Mouse (Mus musculus) intestine, embryonic 14.5 days (tissue): ENCODE measurements around the gene Iqschfp. TPM values are rescaled to one million over a fixed set of nuclear protein-coding genes. Genes with fewer than 3 reads are reported as not detected.

ENCODE experiments used
- ATAC-seq: fragments of 200-750 bp; cut with Nextera tagmentation; replicated peaks from 2 replicates; pipeline ENCODE4 v1.8.0; 2017; ENCODE audit warnings: low read depth, moderate number of reproducible peaks, moderate TSS enrichment, moderate library complexity; ENCODE audit not compliant: low FRiP score, low TSS enrichment
- DNase-seq: peaks from one replicate; pipeline ENCODE4 v3.0.0-alpha.2; 2018; ENCODE audit warnings: low spot score
- H3K27ac ChIP-seq: fragments of 300-500 bp; sonication (generic); 2 replicates; pipeline ENCODE4 v1.5.1; 2014; ENCODE audit warnings: low read depth, mild to moderate bottlenecking, control low read depth
- H3K27me3 ChIP-seq: fragments of 300-500 bp; sonication (generic); replicated peaks from 2 replicates; pipeline ENCODE4 v1.6.1; 2014; ENCODE audit warnings: low read length, control low read depth; ENCODE audit not compliant: control insufficient read depth, insufficient read depth
- H3K36me3 ChIP-seq: fragments of 300-500 bp; sonication (generic); 2 replicates; pipeline ENCODE4 v1.6.1; 2014; ENCODE audit warnings: low read length, control low read depth; ENCODE audit not compliant: control insufficient read depth, insufficient read depth
- H3K4me1 ChIP-seq: fragments of 300-500 bp; sonication (generic); replicated peaks from 2 replicates; pipeline ENCODE4 v1.6.1; 2014; ENCODE audit warnings: low read length, control low read depth, mixed read lengths; ENCODE audit not compliant: control insufficient read depth, insufficient read depth
- H3K4me2 ChIP-seq: fragments of 300-500 bp; sonication (generic); 2 replicates; pipeline ENCODE4 v1.6.1; 2014; ENCODE audit warnings: low read length
- H3K4me3 ChIP-seq: fragments of 300-500 bp; sonication (generic); 2 replicates; pipeline ENCODE4 v1.5.1; 2014; ENCODE audit warnings: low read depth, low read length, control low read depth, mixed read lengths
- H3K9ac ChIP-seq: fragments of 300-500 bp; sonication (generic); 2 replicates; pipeline ENCODE4 v1.6.1; 2014; ENCODE audit warnings: mild to moderate bottlenecking, low read length
- H3K9me3 ChIP-seq: fragments of 300-500 bp; sonication (generic); 2 replicates; pipeline ENCODE4 v1.6.1; 2016; ENCODE audit warnings: low read length, control low read depth; ENCODE audit not compliant: control insufficient read depth
- WGBS: fragments of 180-500 bp; shearing (Covaris S2); extraction: QIAGEN DNeasy Blood & Tissue Kit; methylation state at CpG from one replicate; pipeline ENCODE4 v1.1.7; 2014; 5-methylcytosine and 5-hydroxymethylcytosine counted together
- polyA plus RNA-seq: library from polyadenylated mRNA; unstranded; fragments of >200 nt; fragmentation: Nextera tagmentation; extraction: Ambion mirVana; gene quantifications from 2 replicates; pipeline ENCODE4 v1.2.1, GENCODE M21; 2014

Iqschfp gene
- polyA plus RNA-seq, 1 experiment from 2014 or later, result not detected

GRCm38 (mm10) chr3:68130386-68130785 is 238.4 kb downstream of the Iqschfp start:
- H3K4me1 ChIP-seq, result no peaks in the 10 kb centered on the region
- H3K9me3 ChIP-seq, result no peaks in the 10 kb centered on the region
- 81% methylated on average over 1 of the region's 1 CpGs for WGBS
- H3K36me3 ChIP-seq, result no peaks in the 10 kb centered on the region
- no peak overlapping the region for H3K9ac ChIP-seq
- H3K4me2 ChIP-seq, result no peak overlapping the region
- no peak overlapping the region for H3K27ac ChIP-seq
- DNase-seq (no peak), ATAC-seq (no peak)
- H3K4me3 ChIP-seq, result no peak overlapping the region
- H3K27me3 ChIP-seq, result no peaks in the 10 kb centered on the region

- Histone ChIP-seq H3K4me1 (no peaks in the 10 kb centered on the region), H3K4me2 (no peak overlapping the region), H3K36me3 (no peaks in the 10 kb centered on the region), H3K9ac (no peak overlapping the region), H3K27me3 (no peaks in the 10 kb centered on the region), H3K4me3 (no peak overlapping the region), H3K9me3 (no peaks in the 10 kb centered on the region), H3K27ac (no peak overlapping the region)
- WGBS, result 79% methylated on average over 5 of the region's 5 CpGs
- DNase-seq (no peak), ATAC-seq (no peak)
Observed at GRCm38 (mm10) chr3:68138833-68139627, 247.0 kb downstream of the Iqschfp start.

GRCm38 (mm10) chr3:68150688-68151087 is 258.7 kb downstream of the Iqschfp start:
- Histone ChIP-seq H3K9me3 (no peaks in the 10 kb centered on the region), H3K4me3 (no peak overlapping the region), H3K4me2 (no peak overlapping the region), H3K27ac (no peak overlapping the region), H3K36me3 (no peaks in the 10 kb centered on the region), H3K4me1 (no peaks in the 10 kb centered on the region), H3K9ac (no peak overlapping the region), H3K27me3 (no peaks in the 10 kb centered on the region)
- ATAC-seq (no peak), DNase-seq (no peak)
- 78% methylated on average over 8 of the region's 8 CpGs for WGBS

- Histone ChIP-seq H3K27me3 (no peaks in the 10 kb centered on the region), H3K4me1 (no peaks in the 10 kb centered on the region), H3K9ac (no peak overlapping the region), H3K9me3 (no peaks in the 10 kb centered on the region), H3K27ac (no peak overlapping the region), H3K36me3 (no peaks in the 10 kb centered on the region), H3K4me2 (no peak overlapping the region), H3K4me3 (no peak overlapping the region)
- 82% methylated on average over 1 of the region's 1 CpGs for WGBS
- no peak for DNase-seq
- ATAC-seq, result no peak
Observed at GRCm38 (mm10) chr3:68160175-68160574, 268.1 kb downstream of the Iqschfp start.

GRCm38 (mm10) chr3:68160760-68161159 is 268.7 kb downstream of the Iqschfp start:
- Histone ChIP-seq H3K27ac (no peak overlapping the region), H3K4me2 (no peak overlapping the region), H3K9ac (no peak overlapping the region), H3K9me3 (no peaks in the 10 kb centered on the region), H3K27me3 (no peaks in the 10 kb centered on the region), H3K4me3 (no peak overlapping the region), H3K36me3 (no peaks in the 10 kb centered on the region), H3K4me1 (no peaks in the 10 kb centered on the region)
- ATAC-seq (no peak), DNase-seq (no peak)
- 81% methylated on average over 3 of the region's 3 CpGs for WGBS

- Histone ChIP-seq H3K9me3 (no peaks in the 10 kb centered on the region), H3K27me3 (no peaks in the 10 kb centered on the region), H3K4me3 (no peak overlapping the region), H3K27ac (no peak overlapping the region), H3K9ac (no peak overlapping the region), H3K36me3 (no peaks in the 10 kb centered on the region), H3K4me1 (no peaks in the 10 kb centered on the region), H3K4me2 (no peak overlapping the region)
- no peak for DNase-seq
- no peak for ATAC-seq
- 39% methylated on average over 1 of the region's 1 CpGs for WGBS
Observed at GRCm38 (mm10) chr3:68178248-68178647, 286.2 kb downstream of the Iqschfp start.

GRCm38 (mm10) chr3:68187471-68187870 is 295.4 kb downstream of the Iqschfp start:
- H3K4me2 ChIP-seq, result no peak overlapping the region
- no peak overlapping the region for H3K4me3 ChIP-seq
- H3K9me3 ChIP-seq, result no peaks in the 10 kb centered on the region
- H3K9ac ChIP-seq, result no peak overlapping the region
- H3K4me1 ChIP-seq, result no peaks in the 10 kb centered on the region
- WGBS, result 63% methylated on average over 8 of the region's 8 CpGs
- H3K27me3 ChIP-seq, result no peaks in the 10 kb centered on the region
- no peak overlapping the region for H3K27ac ChIP-seq
- no peaks in the 10 kb centered on the region for H3K36me3 ChIP-seq
- DNase-seq, result no peak
- no peak for ATAC-seq

GRCm38 (mm10) chr3:68189100-68189499 is 297.1 kb downstream of the Iqschfp start:
- Histone ChIP-seq H3K27ac (no peak overlapping the region), H3K27me3 (no peaks in the 10 kb centered on the region)
- no peak for DNase-seq

GRCm38 (mm10) chr3:68196933-68197332 is 304.9 kb downstream of the Iqschfp start:
- H3K9ac ChIP-seq, result no peak overlapping the region

More at GRCm38 (mm10) chr3:68189100-68189499, 297.1 kb downstream of the Iqschfp start:
- Histone ChIP-seq H3K9ac (no peak overlapping the region), H3K4me2 (no peak overlapping the region), H3K36me3 (no peaks in the 10 kb centered on the region), H3K4me3 (no peak overlapping the region), H3K9me3 (no peaks in the 10 kb centered on the region), H3K4me1 (no peaks in the 10 kb centered on the region)
- no peak for ATAC-seq
- 79% methylated on average over 2 of the region's 2 CpGs for WGBS

More at GRCm38 (mm10) chr3:68196933-68197332, 304.9 kb downstream of the Iqschfp start:
- Histone ChIP-seq H3K36me3 (no peaks in the 10 kb centered on the region), H3K27ac (no peak overlapping the region), H3K4me1 (no peaks in the 10 kb centered on the region), H3K9me3 (no peaks in the 10 kb centered on the region), H3K27me3 (no peaks in the 10 kb centered on the region), H3K4me3 (no peak overlapping the region), H3K4me2 (no peak overlapping the region)
- ATAC-seq (no peak), DNase-seq (no peak)
- WGBS, result 89% methylated on average over 1 of the region's 1 CpGs
